Comparison of ENCODE assay signal across 23 mouse cellular contexts in genomic region chr5:30934725-30935461, GRCm38 (mm10). TPM values are rescaled to one million over a fixed set of nuclear protein-coding genes. Genes with fewer than 3 reads are reported as not detected.
DNase-seq lines count a peak whose midpoint lies in the region; ATAC-seq and TF ChIP-seq lines count a peak whose summit lies in the region.
"Had no signal": no experiment of that assay in that cellular context is flagged by ENCODE, and none has a peak within 500 bp of the region (broad histone marks: within the 10 kb centered on the region; RNA-seq: fewer than 3 reads in every experiment).

No protein-coding gene starts in this region.

- no peaks in the 10 kb centered on the region for H3K79me2 ChIP-seq in heart, adult 2 months (replicated peaks; ENCODE audit: control insufficient read depth, insufficient read depth, low read length)

- no peak overlapping the region for H3K4me2 ChIP-seq in kidney, postnatal 0 days (ENCODE audit: low read length)
- H3K4me2 ChIP-seq in kidney, embryonic 16.5 days (replicated peaks; ENCODE audit: low read depth, low read length) = no peak overlapping the region
- no peak overlapping the region for H3K4me2 ChIP-seq in midbrain, postnatal 0 days (ENCODE audit: low read depth, low read length, poor library complexity, severe bottlenecking)
- H3K4me2 ChIP-seq in midbrain, embryonic 11.5 days = no peak overlapping the region
- no peak overlapping the region for H3K4me2 ChIP-seq in stomach, postnatal 0 days (replicated peaks; ENCODE audit: low read depth)
- H3K4me2 ChIP-seq: forebrain, embryonic 13.5 days; limb, embryonic 15.5 days; liver, embryonic 15.5 days; midbrain, embryonic 13.5 days had no signal

- TF ChIP-seq POLR2A in heart, adult 2 months (IDR thresholded peaks at IDR 0.05; ENCODE audit: insufficient read depth, low read depth, low read length) = no peak

- H3K4me1 ChIP-seq in heart, adult 2 months (ENCODE audit: control insufficient read depth, insufficient read depth, low read length) = peaks cover 1% of the 10 kb centered on the region; the same call in 1 of the 2 replicates
- peaks cover 5% of the 10 kb centered on the region; the same call in 1 of the 2 replicates for H3K4me1 ChIP-seq in heart, embryonic 10.5 days
- no peaks in the 10 kb centered on the region for H3K4me1 ChIP-seq in kidney, postnatal 0 days (replicated peaks; ENCODE audit: insufficient read depth, low read length)
- no peaks in the 10 kb centered on the region for H3K4me1 ChIP-seq in kidney, embryonic 16.5 days (ENCODE audit: insufficient read depth, low read length)
- H3K4me1 ChIP-seq in midbrain, postnatal 0 days (ENCODE audit: insufficient read depth, low read length) = no peaks in the 10 kb centered on the region
- H3K4me1 ChIP-seq in midbrain, embryonic 11.5 days (ENCODE audit: control insufficient read depth, insufficient read depth, low read length) = no peaks in the 10 kb centered on the region
- H3K4me1 ChIP-seq in stomach, postnatal 0 days (replicated peaks; ENCODE audit: control insufficient read depth, insufficient read depth) = no peaks in the 10 kb centered on the region
- H3K4me1 ChIP-seq: liver, embryonic 15.5 days; midbrain, embryonic 13.5 days had no signal

- WGBS in heart, adult 2 months = 90% methylated on average over 5 of the region's 5 CpGs
- 88% methylated on average over 5 of the region's 5 CpGs for WGBS in heart, embryonic 10.5 days
- WGBS in kidney, postnatal 0 days = 87% methylated on average over 5 of the region's 5 CpGs
- WGBS in kidney, embryonic 16.5 days = 89% methylated on average over 5 of the region's 5 CpGs
- 91% methylated on average over 5 of the region's 5 CpGs for WGBS in midbrain, postnatal 0 days
- WGBS in midbrain, embryonic 11.5 days = 91% methylated on average over 5 of the region's 5 CpGs
- WGBS in stomach, postnatal 0 days = 90% methylated on average over 5 of the region's 5 CpGs

- no peaks in the 10 kb centered on the region for H3K36me3 ChIP-seq in heart, adult 2 months (ENCODE audit: control insufficient read depth, insufficient read depth, low read length)
- no peaks in the 10 kb centered on the region for H3K36me3 ChIP-seq in heart, embryonic 10.5 days
- H3K36me3 ChIP-seq in kidney, postnatal 0 days (ENCODE audit: insufficient read depth, low read length) = no peaks in the 10 kb centered on the region
- H3K36me3 ChIP-seq in kidney, embryonic 16.5 days (ENCODE audit: insufficient read depth, low read length) = no peaks in the 10 kb centered on the region
- peaks cover 13% of the 10 kb centered on the region for H3K36me3 ChIP-seq in midbrain, postnatal 0 days (ENCODE audit: insufficient read depth, low read length)
- no peaks in the 10 kb centered on the region for H3K36me3 ChIP-seq in midbrain, embryonic 11.5 days (ENCODE audit: control insufficient read depth, insufficient read depth, low read length)
- H3K36me3 ChIP-seq in stomach, postnatal 0 days (ENCODE audit: control insufficient read depth, insufficient read depth, low read length) = no peaks in the 10 kb centered on the region
- H3K36me3 ChIP-seq: limb, embryonic 15.5 days; liver, embryonic 15.5 days; midbrain, embryonic 13.5 days had no signal

- intact Hi-C loops in heart, adult 2 months (cut with DNase I) = loop anchor here (5.0 kb wide), 1 partner anchor 128 kb away; no protein-coding TSS in a partner anchor

- ATAC-seq in kidney, postnatal 0 days (replicated peaks; ENCODE audit: low FRiP score, low read depth) = no peak
- ATAC-seq in kidney, embryonic 16.5 days (ENCODE audit: low FRiP score, low TSS enrichment) = no peak
- no peak for ATAC-seq in midbrain, postnatal 0 days (ENCODE audit: low FRiP score)
- ATAC-seq in midbrain, embryonic 11.5 days (ENCODE audit: low FRiP score) = no peak
- ATAC-seq in stomach, postnatal 0 days (ENCODE audit: low FRiP score, low TSS enrichment) = no peak
- ATAC-seq: forebrain, embryonic 13.5 days; midbrain, embryonic 13.5 days had no signal

- TF ChIP-seq EP300 in heart, adult 2 months (IDR thresholded peaks at IDR 0.05; ENCODE audit: insufficient read depth, low read depth, low read length) = no peak
- no peak for TF ChIP-seq EP300 in stomach, postnatal 0 days (optimal IDR thresholded peaks at IDR 0.05)

- no peak overlapping the region for H3K9ac ChIP-seq in heart, adult 2 months (ENCODE audit: low read depth, low read length)
- H3K9ac ChIP-seq in kidney, postnatal 0 days (ENCODE audit: low read depth, low read length) = no peak overlapping the region
- H3K9ac ChIP-seq in kidney, embryonic 16.5 days (replicated peaks; ENCODE audit: low read length) = no peak overlapping the region
- H3K9ac ChIP-seq in midbrain, postnatal 0 days (replicated peaks; ENCODE audit: low read length, poor library complexity, severe bottlenecking) = no peak overlapping the region
- H3K9ac ChIP-seq in midbrain, embryonic 11.5 days (ENCODE audit: low read length) = no peak overlapping the region
- no peak overlapping the region for H3K9ac ChIP-seq in stomach, postnatal 0 days (ENCODE audit: low read length)
- H3K9ac ChIP-seq: forebrain, embryonic 13.5 days; limb, embryonic 15.5 days; liver, embryonic 15.5 days; midbrain, embryonic 13.5 days had no signal

- peak; percentile 44 for TF ChIP-seq CTCF in heart, adult 2 months (IDR thresholded peaks at IDR 0.05)
- TF ChIP-seq CTCF in kidney, postnatal 0 days (IDR thresholded peaks at IDR 0.05; ENCODE audit: low read depth) = peak; percentile 48
- peak; percentile 42 for TF ChIP-seq CTCF in midbrain, postnatal 0 days (IDR thresholded peaks at IDR 0.05)
- TF ChIP-seq CTCF in stomach, postnatal 0 days (IDR thresholded peaks at IDR 0.05; ENCODE audit: low read depth) = peak; percentile 51

- H3K27me3 ChIP-seq in heart, adult 2 months (ENCODE audit: control insufficient read depth, insufficient read depth, low read length) = no peaks in the 10 kb centered on the region
- H3K27me3 ChIP-seq in heart, embryonic 10.5 days (ENCODE audit: insufficient read depth, poor library complexity, severe bottlenecking) = no peaks in the 10 kb centered on the region; the same call in 1 of the 2 replicates
- no peaks in the 10 kb centered on the region for H3K27me3 ChIP-seq in kidney, postnatal 0 days (ENCODE audit: insufficient read depth, low read length)
- no peaks in the 10 kb centered on the region for H3K27me3 ChIP-seq in kidney, embryonic 16.5 days (ENCODE audit: insufficient read depth, low read length)
- no peaks in the 10 kb centered on the region for H3K27me3 ChIP-seq in midbrain, postnatal 0 days (ENCODE audit: insufficient read depth, low read length)
- H3K27me3 ChIP-seq in midbrain, embryonic 11.5 days (ENCODE audit: control insufficient read depth, insufficient read depth, low read length) = no peaks in the 10 kb centered on the region
- no peaks in the 10 kb centered on the region for H3K27me3 ChIP-seq in stomach, postnatal 0 days (ENCODE audit: control insufficient read depth, insufficient read depth, low read length)
- H3K27me3 ChIP-seq: forebrain, embryonic 13.5 days; limb, embryonic 15.5 days; liver, embryonic 15.5 days; midbrain, embryonic 13.5 days had no signal

- H3K27ac ChIP-seq in heart, adult 2 months = no peak overlapping the region
- H3K27ac ChIP-seq in heart, embryonic 10.5 days = no peak overlapping the region
- H3K27ac ChIP-seq in kidney, postnatal 0 days = no peak overlapping the region
- H3K27ac ChIP-seq in kidney, embryonic 16.5 days (ENCODE audit: low read length) = no peak overlapping the region
- H3K27ac ChIP-seq in midbrain, postnatal 0 days (ENCODE audit: low read depth, low read length) = no peak overlapping the region
- H3K27ac ChIP-seq in midbrain, embryonic 11.5 days (ENCODE audit: low read depth, low read length) = no peak overlapping the region
- no peak overlapping the region for H3K27ac ChIP-seq in stomach, postnatal 0 days (replicated peaks)
- H3K27ac ChIP-seq: forebrain, embryonic 13.5 days; limb, embryonic 15.5 days; liver, embryonic 15.5 days; midbrain, embryonic 13.5 days had no signal

- no peaks in the 10 kb centered on the region for H3K9me3 ChIP-seq in heart, embryonic 10.5 days
- no peaks in the 10 kb centered on the region for H3K9me3 ChIP-seq in kidney, postnatal 0 days (replicated peaks; ENCODE audit: low read length)
- H3K9me3 ChIP-seq in kidney, embryonic 16.5 days (ENCODE audit: low read length) = no peaks in the 10 kb centered on the region
- H3K9me3 ChIP-seq in midbrain, postnatal 0 days (ENCODE audit: low read length) = no peaks in the 10 kb centered on the region
- no peaks in the 10 kb centered on the region for H3K9me3 ChIP-seq in midbrain, embryonic 11.5 days (ENCODE audit: control insufficient read depth, low read length)
- H3K9me3 ChIP-seq in stomach, postnatal 0 days (ENCODE audit: control insufficient read depth, low read length) = no peaks in the 10 kb centered on the region
- H3K9me3 ChIP-seq: forebrain, embryonic 13.5 days; limb, embryonic 15.5 days; liver, embryonic 15.5 days; midbrain, embryonic 13.5 days had no signal

- no peak for DNase-seq in heart, adult 2 months
- no peak for DNase-seq in heart, embryonic 10.5 days (ENCODE audit: low spot score)
- DNase-seq in kidney, postnatal 0 days (ENCODE audit: low spot score) = no peak
- peak; percentile 31 for DNase-seq in midbrain, postnatal 0 days (ENCODE audit: low spot score)
- no peak for DNase-seq in midbrain, embryonic 11.5 days (ENCODE audit: low spot score, missing footprints)
- no peak for DNase-seq in stomach, postnatal 0 days (ENCODE audit: low spot score)
- no peak for DNase-seq in testis, postnatal 10 days (ENCODE audit: low spot score)
- DNase-seq: adrenal gland, postnatal 10 days; cerebellum, adult 9-10 months; gastrocnemius, postnatal 10 days; heart, adult 18-20 months; kidney, adult 2 months; kidney, postnatal 25 days; layer of hippocampus, adult 9-11 months; left cerebral cortex, postnatal 4 days; thymus, postnatal 36 days had no signal

- H3K4me3 ChIP-seq in heart, adult 2 months = no peak overlapping the region
- no peak overlapping the region for H3K4me3 ChIP-seq in heart, embryonic 10.5 days
- H3K4me3 ChIP-seq in kidney, postnatal 0 days (replicated peaks; ENCODE audit: low read depth, low read length) = no peak overlapping the region
- H3K4me3 ChIP-seq in kidney, embryonic 16.5 days (ENCODE audit: low read length) = no peak overlapping the region
- H3K4me3 ChIP-seq in midbrain, postnatal 0 days (ENCODE audit: low read depth, low read length) = no peak overlapping the region
- no peak overlapping the region for H3K4me3 ChIP-seq in midbrain, embryonic 11.5 days (ENCODE audit: low read depth, low read length)
- H3K4me3 ChIP-seq in stomach, postnatal 0 days (ENCODE audit: low read depth, low read length) = no peak overlapping the region
- H3K4me3 ChIP-seq: forebrain, embryonic 13.5 days; limb, embryonic 15.5 days; liver, embryonic 15.5 days; midbrain, embryonic 13.5 days had no signal

RNA-seq across cellular contexts. Expression of gene Cgref1, which starts 10.5 kb away (rescaled TPM):
- total RNA-seq in heart, adult 2 months (2021) = under 1 TPM; 0.30 to 0.73 TPM
- 1.2 and 2.0 TPM in 2 replicates for polyA plus RNA-seq in heart, adult 2 months (2012; rRNA removed)
- 5.5 and 6.0 TPM in 2 replicates for polyA plus RNA-seq in heart, embryonic 10.5 days (2016; fragmentation: Nextera tagmentation; extraction: Ambion mirVana)
- 47.4 and 52.2 TPM in 2 replicates for polyA plus RNA-seq in kidney, postnatal 0 days (2015; fragmentation: Nextera tagmentation; extraction: Ambion mirVana)
- polyA plus RNA-seq in kidney, embryonic 16.5 days (2015; fragmentation: Nextera tagmentation; extraction: Ambion mirVana) = 17.9 and 20.3 TPM in 2 replicates
- 162 and 185 TPM in 2 replicates for total RNA-seq in midbrain, postnatal 0 days (2014; rRNA removed)
- 108 TPM in 2 replicates for polyA plus RNA-seq in midbrain, postnatal 0 days (2015; fragmentation: Nextera tagmentation; extraction: Ambion mirVana)
- 6.7 and 8.5 TPM in 2 replicates for polyA plus RNA-seq in midbrain, embryonic 11.5 days (2014; fragmentation: Nextera tagmentation; extraction: Ambion mirVana)
- polyA plus RNA-seq in stomach, postnatal 0 days (2015; fragmentation: Nextera tagmentation; extraction: Ambion mirVana) = 22.5 and 24.8 TPM in 2 replicates
- total RNA-seq: hematopoietic stem cell, adult 5-6 weeks; megakaryocyte, adult 5-6 weeks had no signal

RNA-seq across cellular contexts. Expression of gene Khk, which starts 13.7 kb away (rescaled TPM):
- total RNA-seq in heart, adult 2 months (2021) = 10 to 100 TPM; 22.6 to 29.6 TPM
- polyA plus RNA-seq in heart, adult 2 months (2012; rRNA removed) = 31.8 and 40.9 TPM in 2 replicates
- polyA plus RNA-seq in heart, embryonic 10.5 days (2016; fragmentation: Nextera tagmentation; extraction: Ambion mirVana) = 10.5 and 14.5 TPM in 2 replicates
- 68.9 and 70.6 TPM in 2 replicates for polyA plus RNA-seq in kidney, postnatal 0 days (2015; fragmentation: Nextera tagmentation; extraction: Ambion mirVana)
- polyA plus RNA-seq in kidney, embryonic 16.5 days (2015; fragmentation: Nextera tagmentation; extraction: Ambion mirVana) = 38.8 and 41.4 TPM in 2 replicates
- total RNA-seq in midbrain, postnatal 0 days (2014; rRNA removed) = 1.4 and 12.3 TPM in 2 replicates
- polyA plus RNA-seq in midbrain, postnatal 0 days (2015; fragmentation: Nextera tagmentation; extraction: Ambion mirVana) = 14.3 and 17.6 TPM in 2 replicates
- 4.6 and 6.9 TPM in 2 replicates for polyA plus RNA-seq in midbrain, embryonic 11.5 days (2014; fragmentation: Nextera tagmentation; extraction: Ambion mirVana)
- 28.4 and 33.6 TPM in 2 replicates for polyA plus RNA-seq in stomach, postnatal 0 days (2015; fragmentation: Nextera tagmentation; extraction: Ambion mirVana)

RNA-seq across cellular contexts. Expression of gene Emilin1, which starts 21.7 kb away (rescaled TPM):
- 10 to 100 TPM; 21.2 to 21.3 TPM for total RNA-seq in heart, adult 2 months (2021)
- polyA plus RNA-seq in heart, adult 2 months (2012; rRNA removed) = 30.6 and 31.3 TPM in 2 replicates
- polyA plus RNA-seq in heart, embryonic 10.5 days (2016; fragmentation: Nextera tagmentation; extraction: Ambion mirVana) = 166 and 172 TPM in 2 replicates
- polyA plus RNA-seq in kidney, postnatal 0 days (2015; fragmentation: Nextera tagmentation; extraction: Ambion mirVana) = 204 and 226 TPM in 2 replicates
- polyA plus RNA-seq in kidney, embryonic 16.5 days (2015; fragmentation: Nextera tagmentation; extraction: Ambion mirVana) = 335 and 366 TPM in 2 replicates
- 7.4 and 11.8 TPM in 2 replicates for total RNA-seq in midbrain, postnatal 0 days (2014; rRNA removed)
- 9.0 and 9.8 TPM in 2 replicates for polyA plus RNA-seq in midbrain, postnatal 0 days (2015; fragmentation: Nextera tagmentation; extraction: Ambion mirVana)
- polyA plus RNA-seq in midbrain, embryonic 11.5 days (2014; fragmentation: Nextera tagmentation; extraction: Ambion mirVana) = 28.1 and 30.3 TPM in 2 replicates
- 85.6 and 97.0 TPM in 2 replicates for polyA plus RNA-seq in stomach, postnatal 0 days (2015; fragmentation: Nextera tagmentation; extraction: Ambion mirVana)

RNA-seq across cellular contexts. Expression of gene Preb, which starts 25.3 kb away (rescaled TPM):
- total RNA-seq in heart, adult 2 months (2021) = 10 to 100 TPM; 80.3 to 84.6 TPM
- polyA plus RNA-seq in heart, adult 2 months (2012; rRNA removed) = 166 and 189 TPM in 2 replicates
- 118 and 124 TPM in 2 replicates for polyA plus RNA-seq in heart, embryonic 10.5 days (2016; fragmentation: Nextera tagmentation; extraction: Ambion mirVana)
- 103 and 117 TPM in 2 replicates for polyA plus RNA-seq in kidney, postnatal 0 days (2015; fragmentation: Nextera tagmentation; extraction: Ambion mirVana)
- 172 TPM in 2 replicates for polyA plus RNA-seq in kidney, embryonic 16.5 days (2015; fragmentation: Nextera tagmentation; extraction: Ambion mirVana)
- total RNA-seq in midbrain, postnatal 0 days (2014; rRNA removed) = 37.6 and 37.7 TPM in 2 replicates
- polyA plus RNA-seq in midbrain, postnatal 0 days (2015; fragmentation: Nextera tagmentation; extraction: Ambion mirVana) = 89.6 and 101 TPM in 2 replicates
- polyA plus RNA-seq in midbrain, embryonic 11.5 days (2014; fragmentation: Nextera tagmentation; extraction: Ambion mirVana) = 89.4 and 91.0 TPM in 2 replicates
- polyA plus RNA-seq in stomach, postnatal 0 days (2015; fragmentation: Nextera tagmentation; extraction: Ambion mirVana) = 88.1 and 93.1 TPM in 2 replicates

RNA-seq across cellular contexts. Expression of gene Ost4, which starts 27.3 kb away (rescaled TPM):
- 100 to 1,000 TPM; 160 to 161 TPM for total RNA-seq in heart, adult 2 months (2021)
- 191 and 208 TPM in 2 replicates for polyA plus RNA-seq in heart, adult 2 months (2012; rRNA removed)
- polyA plus RNA-seq in heart, embryonic 10.5 days (2016; fragmentation: Nextera tagmentation; extraction: Ambion mirVana) = 432 and 455 TPM in 2 replicates
- polyA plus RNA-seq in kidney, postnatal 0 days (2015; fragmentation: Nextera tagmentation; extraction: Ambion mirVana) = 466 and 517 TPM in 2 replicates
- polyA plus RNA-seq in kidney, embryonic 16.5 days (2015; fragmentation: Nextera tagmentation; extraction: Ambion mirVana) = 457 and 467 TPM in 2 replicates
- 123 and 126 TPM in 2 replicates for total RNA-seq in midbrain, postnatal 0 days (2014; rRNA removed)
- 175 and 201 TPM in 2 replicates for polyA plus RNA-seq in midbrain, postnatal 0 days (2015; fragmentation: Nextera tagmentation; extraction: Ambion mirVana)
- 340 and 376 TPM in 2 replicates for polyA plus RNA-seq in midbrain, embryonic 11.5 days (2014; fragmentation: Nextera tagmentation; extraction: Ambion mirVana)
- polyA plus RNA-seq in stomach, postnatal 0 days (2015; fragmentation: Nextera tagmentation; extraction: Ambion mirVana) = 368 and 397 TPM in 2 replicates
